Mouse (Mus musculus) neutrophil, adult 5-6 weeks (primary cell): ENCODE measurements around the gene Dyrk4. TPM values are rescaled to one million over a fixed set of nuclear protein-coding genes. Genes with fewer than 3 reads are reported as not detected.

ENCODE experiments used
- ATAC-seq: fragments of 151-379, 151-347 bp; 2 replicates; pipeline ENCODE4 v1.8.0; 2017; ENCODE audit warnings: mild to moderate bottlenecking, moderate TSS enrichment; ENCODE audit not compliant: insufficient number of reproducible peaks, poor library complexity, low FRiP score, severe bottlenecking; ENCODE audit errors: extremely low read depth
- total RNA-seq: library from RNA; stranded (forward); fragments of 200-1000 nt; gene quantifications from 2 replicates; pipeline ENCODE4 v1.2.3, GENCODE M21; 2017

The Dyrk4 gene
- total RNA-seq, 1 experiment from 2014 or later: not detected

- ATAC-seq: peak; percentile 96
These were observed 72.6 kb downstream of the Dyrk4 start, which contains the start of gene Ndufa9 for GRCm38 (mm10) chr6:126848712-126849704. Gene Ndufa9, minus strand, starts transcription at chr6:126849136.

DNA sequence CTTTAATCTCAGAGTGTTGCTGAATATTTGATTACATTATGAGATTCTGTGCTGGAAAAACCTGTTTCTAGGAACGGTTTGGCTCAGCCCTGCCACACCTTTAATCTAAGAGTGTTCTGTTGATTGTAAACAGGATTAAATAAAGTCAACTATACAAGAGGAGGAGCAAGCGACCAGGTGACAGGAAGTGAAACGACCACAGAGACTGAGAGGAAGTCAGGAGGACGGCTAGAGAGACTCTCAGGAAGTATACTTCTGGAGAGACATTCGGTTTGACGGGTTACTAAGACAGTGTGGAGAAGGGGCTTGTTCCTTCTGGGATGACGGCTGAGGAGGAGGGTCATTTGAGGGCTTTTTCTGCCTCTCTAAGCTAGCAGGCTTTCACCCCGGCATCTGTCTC, 85.0 kb downstream of the Dyrk4 start:
- no peak for ATAC-seq

Other genes with a start within 250 kb of the Dyrk4 start
- not detected in 2 replicates for gene Kcna6, start 181.2 kb downstream of the Dyrk4 start, total RNA-seq
- 31.5 and 36.2 TPM in 2 replicates for gene Ndufa9, start 72.7 kb downstream of the Dyrk4 start, total RNA-seq
- not detected in 2 replicates for gene Akap3, start 68.7 kb downstream of the Dyrk4 start, total RNA-seq
- 0.70 and 3.6 TPM in 2 replicates for gene Rad51ap1, start 17.7 kb upstream of the Dyrk4 start, total RNA-seq
- gene D6Wsu163e, start 18.1 kb upstream of the Dyrk4 start, total RNA-seq: 41.4 and 50.7 TPM in 2 replicates
- gene Fgf6, start 93.7 kb upstream of the Dyrk4 start, total RNA-seq: not detected in 2 replicates
- not detected in 2 replicates for gene Fgf23, start 151.1 kb upstream of the Dyrk4 start, total RNA-seq
- 4.1 and 7.0 TPM in 2 replicates for gene Tigar, start 187.7 kb upstream of the Dyrk4 start, total RNA-seq
- 17.7 and 18.5 TPM in 2 replicates for gene Ccnd2, start 230.4 kb upstream of the Dyrk4 start, total RNA-seq